Mouse (Mus musculus) liver, postnatal 0 days (tissue): ENCODE results near the gene Rb1.

Experiments
- CTCF ChIP-seq: sonication (generic); IDR thresholded peaks from 2 replicates; pipeline ENCODE4 v1.5.1; 2016; ENCODE audit warnings: antibody characterized with exemption, low read depth
- EP300 ChIP-seq: IDR thresholded peaks from 2 replicates; pipeline ENCODE4 v1.6.1; 2016; ENCODE audit warnings: antibody characterized with exemption, low read depth, mild to moderate bottlenecking

DNA sequence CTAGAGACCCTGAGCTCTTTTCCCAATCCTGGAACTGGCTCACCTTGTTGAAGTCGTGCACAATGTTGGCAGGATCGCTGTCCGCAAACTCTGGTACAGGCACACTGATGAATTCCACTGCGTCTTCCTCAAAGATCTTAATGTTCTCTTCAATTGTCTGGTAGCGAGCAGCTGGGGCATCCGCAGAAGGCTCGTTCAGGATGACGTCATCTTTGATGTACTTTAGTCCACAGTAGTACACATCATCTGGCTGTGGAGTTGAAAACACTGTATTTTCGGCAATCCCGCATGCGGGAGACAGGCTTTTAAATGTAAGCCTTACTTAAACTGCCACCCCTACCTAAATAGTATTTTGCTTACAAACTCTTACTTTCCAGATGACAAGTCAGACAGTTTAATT lies 40.7 kb upstream of the Rb1 start:
- TF ChIP-seq CTCF: no peak
- no peak for TF ChIP-seq EP300
